Mouse (Mus musculus) thymus, adult 2 months (tissue): ENCODE results near the gene Ndufs5.

Source experiments
- CTCF ChIP-seq: fragments of 200-500 bp; IDR thresholded peaks from 2 replicates; pipeline ENCODE4 v1.5.1; 2012; ENCODE audit warnings: mild to moderate bottlenecking, control low read depth, low read length, moderate library complexity, borderline replicate concordance; ENCODE audit not compliant: control insufficient read depth, poor library complexity, insufficient read depth; ENCODE audit errors: extremely low read depth
- POLR2A ChIP-seq: fragments of 200-500 bp; IDR thresholded peaks from 2 replicates; pipeline ENCODE4 v1.6.1; 2012; ENCODE audit warnings: mild to moderate bottlenecking, low read length, control low read depth, moderate library complexity; ENCODE audit not compliant: control insufficient read depth, poor library complexity, insufficient read depth; ENCODE audit errors: extremely low read depth

DNA sequence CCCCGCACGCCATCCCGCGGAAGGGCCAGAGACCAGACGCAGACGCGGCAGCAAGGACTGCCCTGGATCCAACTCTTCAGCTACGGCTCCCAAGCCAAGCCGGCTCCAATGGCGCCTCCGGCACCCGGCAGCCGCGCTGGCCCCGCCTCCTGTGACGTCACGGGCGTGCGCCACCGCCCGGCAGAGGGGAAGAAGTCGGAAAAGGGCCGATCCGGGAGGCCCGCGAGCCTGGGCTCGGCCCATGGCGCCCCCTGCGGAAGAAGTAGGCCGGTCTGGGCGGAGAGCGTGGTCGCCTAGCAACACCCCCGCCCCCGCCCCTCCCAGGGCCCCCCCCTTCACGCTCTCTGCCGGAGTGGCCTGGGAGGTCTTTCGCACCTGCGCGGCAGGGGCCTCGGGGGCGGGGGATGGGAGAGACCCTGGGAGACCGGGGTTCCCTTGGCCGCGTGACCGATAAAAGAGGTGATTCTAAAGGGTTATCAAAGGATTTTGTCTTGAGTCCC, 32.2 kb upstream of the Ndufs5 start, which contains the start of gene Akirin1:
- peak; percentile 88 for TF ChIP-seq POLR2A
- 0 out of 2 replicates have a peak, but pooled peaks have one; percentile 49 for TF ChIP-seq CTCF
